Mouse (Mus musculus): Measurements from ENCODE around the gene Cenpb.

Gene Cenpb

DNA sequence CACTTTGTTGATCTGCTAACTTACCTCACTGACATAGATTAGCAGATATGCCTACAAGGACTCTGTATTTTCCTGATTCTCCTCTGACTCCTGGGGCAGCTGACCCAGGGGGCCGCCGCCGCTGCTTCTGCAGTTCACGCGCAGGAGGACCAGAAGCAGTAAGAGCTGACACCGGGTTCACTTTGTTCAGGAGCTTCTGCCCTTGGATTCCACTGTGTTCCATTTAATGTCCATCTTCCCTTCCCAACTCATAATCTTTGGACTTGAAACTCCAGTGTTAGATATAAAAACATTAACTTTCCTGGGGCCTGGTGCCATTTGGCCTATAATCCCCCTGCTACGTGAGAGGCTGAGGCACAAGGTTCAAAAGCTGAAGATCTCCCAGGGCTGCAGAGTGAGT, 15.9 kb downstream of the Cenpb start:
- DNase-seq, result peak; percentile 66 to 82

DNA sequence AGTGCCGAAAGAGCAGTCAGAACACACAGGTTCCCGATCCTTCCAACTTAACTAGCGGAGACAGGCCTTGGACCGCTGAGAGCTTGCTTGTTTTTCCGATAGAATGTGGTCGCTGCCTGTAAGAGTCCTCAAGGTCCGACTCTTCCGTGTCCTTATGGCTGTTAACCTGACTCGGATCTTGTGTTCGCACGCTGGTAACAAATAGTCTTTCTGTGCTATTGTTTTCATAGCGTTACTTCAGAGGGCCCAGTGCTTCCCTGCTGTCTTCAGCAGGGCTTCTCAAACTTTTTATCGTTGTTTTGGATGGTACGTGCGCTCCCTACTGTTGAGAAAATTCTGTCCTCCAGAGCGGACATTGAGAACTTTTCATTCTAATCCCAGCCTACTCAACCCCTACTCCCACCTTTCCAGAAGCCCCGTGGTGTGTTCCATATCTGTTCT, 19.2 kb downstream of the Cenpb start:
- peak; percentile 40 to 48 for DNase-seq

DNA sequence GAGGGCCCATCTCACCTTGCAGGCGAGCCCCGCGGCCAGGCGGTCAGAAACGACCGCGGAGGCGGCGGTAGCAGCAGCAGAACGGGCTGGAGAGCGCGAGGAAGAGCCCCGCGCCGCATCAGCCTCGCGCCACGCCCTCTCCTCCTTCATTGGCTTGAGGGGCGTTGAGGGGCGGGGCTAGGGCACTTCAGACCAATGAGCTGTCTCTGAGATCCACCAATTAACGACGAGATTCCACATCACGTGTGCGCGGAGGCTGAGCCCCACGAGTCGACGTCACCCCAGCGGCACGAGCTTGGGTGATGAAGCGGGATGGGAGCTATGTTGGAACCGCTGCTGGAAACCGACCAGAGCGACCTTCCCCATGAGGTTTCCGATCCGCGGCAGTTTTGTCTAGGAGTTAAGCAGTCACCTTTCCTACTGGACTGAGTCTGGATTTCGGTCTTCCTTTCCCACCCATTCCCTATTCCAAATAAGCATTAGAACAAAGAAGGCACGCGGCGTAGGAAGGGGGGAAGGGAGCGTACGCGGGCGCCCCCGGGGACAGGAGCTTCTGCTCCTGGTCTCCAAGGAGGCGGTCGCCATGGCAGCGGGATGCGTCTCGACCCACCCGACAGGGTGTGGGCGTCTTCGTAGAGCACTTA, 19.8 kb downstream of the Cenpb start, which contains the start of gene 1700037H04Rik:
Gene 1700037H04Rik (minus strand): TSS at position 144 of the 644 bp plus-strand sequence.
- DNase-seq, result peak; percentile 99

DNA sequence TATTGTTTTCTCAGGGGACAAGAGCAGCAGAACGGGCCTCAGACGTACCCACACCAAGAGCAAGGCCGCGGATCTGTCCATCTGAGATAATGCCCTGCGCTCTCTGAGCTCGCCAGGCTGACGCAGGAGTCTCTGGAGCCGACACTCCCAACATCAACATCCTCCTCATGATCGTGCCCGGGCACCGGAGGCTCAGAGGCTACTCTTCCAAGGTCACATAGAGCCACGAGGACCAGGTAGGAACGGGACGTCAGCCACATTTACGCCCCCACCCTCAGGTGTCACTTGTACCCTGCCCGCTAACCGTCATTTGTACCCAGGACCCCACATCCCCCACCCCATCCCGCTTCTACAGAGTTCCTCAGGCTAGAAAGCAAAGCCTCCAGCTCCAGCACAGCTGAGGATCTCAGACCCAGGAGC, 20.4 kb downstream of the Cenpb start:
- peak in 1 of 2 experiments; percentile 62 for DNase-seq

DNA sequence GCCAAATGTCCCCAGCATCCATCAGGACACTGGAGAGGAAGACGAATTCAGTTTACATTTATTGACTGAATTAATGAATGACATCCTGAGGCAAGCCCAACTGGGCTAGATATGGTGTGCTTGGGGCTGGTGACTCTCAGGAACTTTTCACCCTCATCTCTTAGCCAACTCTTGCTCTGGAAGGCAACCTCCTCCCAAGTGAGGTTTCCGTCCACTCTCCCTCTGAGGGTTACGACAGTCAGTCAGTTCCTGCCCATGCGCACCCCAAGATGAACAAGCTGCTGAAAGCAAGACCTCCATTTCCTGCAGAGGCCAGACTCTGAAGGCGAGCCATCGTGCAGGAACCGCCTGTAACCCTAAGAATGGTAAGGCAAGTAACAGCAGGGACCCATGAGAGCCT, 22.9 kb downstream of the Cenpb start:
- no peak for DNase-seq

DNA sequence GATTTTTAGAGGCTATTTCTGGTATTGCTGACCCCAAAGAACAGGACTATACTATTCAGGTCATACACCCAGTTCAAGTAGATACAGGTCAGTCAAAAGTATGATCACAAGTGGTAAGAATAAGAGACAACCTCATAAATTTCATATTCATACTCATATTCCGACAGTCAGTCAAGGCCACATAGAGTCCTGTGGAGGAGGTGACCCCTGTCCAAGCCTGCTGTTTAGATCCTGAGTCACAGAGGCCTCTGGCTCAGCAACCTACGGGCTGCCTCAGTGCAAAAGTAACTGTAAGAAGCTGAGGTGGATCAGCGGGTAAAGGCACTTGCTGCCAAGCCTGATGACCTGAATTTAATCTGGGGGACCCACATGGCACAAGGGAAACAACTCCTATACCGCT, 25.8 kb downstream of the Cenpb start:
- DNase-seq, result no peak

DNA sequence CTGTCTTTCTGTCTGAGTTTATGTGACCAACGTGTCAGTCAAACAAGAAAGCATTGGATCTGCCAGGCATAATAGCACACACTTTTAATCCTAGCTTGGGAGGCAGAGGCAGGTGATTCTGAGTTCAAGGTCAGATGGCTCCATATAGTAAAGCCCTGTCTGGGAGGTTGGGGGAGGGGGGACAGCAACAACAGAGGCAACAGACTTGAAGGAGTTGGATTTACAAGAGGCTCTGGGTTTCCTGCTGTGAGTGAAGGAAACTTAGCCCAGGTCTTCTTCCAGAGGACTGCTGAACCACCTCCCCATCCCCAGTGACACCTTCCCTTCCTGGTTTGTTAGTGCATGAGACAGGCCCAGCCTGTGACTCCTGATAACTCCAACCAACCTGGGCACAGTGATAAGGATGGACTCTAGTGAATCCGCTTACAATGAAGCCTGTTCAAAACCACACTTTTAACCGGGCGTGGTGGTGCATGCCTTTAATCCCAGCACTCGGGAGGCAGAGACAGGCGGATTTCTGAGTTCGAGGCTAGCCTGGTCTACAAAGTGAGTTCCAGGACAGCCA, 27.6 kb downstream of the Cenpb start:
- peak in 1 of 2 experiments; percentile 14 for DNase-seq

DNA sequence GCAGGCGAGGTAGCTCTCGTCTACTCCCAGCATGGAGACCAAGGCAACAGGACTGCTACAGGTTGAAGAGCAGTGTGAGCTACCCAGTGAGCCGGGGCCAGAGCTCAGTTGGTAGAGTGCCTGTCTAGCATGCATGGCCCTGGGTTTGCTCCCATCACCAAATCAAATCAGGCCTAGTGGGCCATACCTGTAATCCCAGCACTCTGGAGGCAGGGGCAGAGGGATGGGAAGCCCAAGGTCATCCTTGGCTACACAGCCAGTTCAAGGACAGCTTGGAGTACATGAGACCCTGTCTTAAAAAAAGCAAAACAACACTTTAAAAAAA, 30.7 kb downstream of the Cenpb start:
- DNase-seq, result no peak

DNA sequence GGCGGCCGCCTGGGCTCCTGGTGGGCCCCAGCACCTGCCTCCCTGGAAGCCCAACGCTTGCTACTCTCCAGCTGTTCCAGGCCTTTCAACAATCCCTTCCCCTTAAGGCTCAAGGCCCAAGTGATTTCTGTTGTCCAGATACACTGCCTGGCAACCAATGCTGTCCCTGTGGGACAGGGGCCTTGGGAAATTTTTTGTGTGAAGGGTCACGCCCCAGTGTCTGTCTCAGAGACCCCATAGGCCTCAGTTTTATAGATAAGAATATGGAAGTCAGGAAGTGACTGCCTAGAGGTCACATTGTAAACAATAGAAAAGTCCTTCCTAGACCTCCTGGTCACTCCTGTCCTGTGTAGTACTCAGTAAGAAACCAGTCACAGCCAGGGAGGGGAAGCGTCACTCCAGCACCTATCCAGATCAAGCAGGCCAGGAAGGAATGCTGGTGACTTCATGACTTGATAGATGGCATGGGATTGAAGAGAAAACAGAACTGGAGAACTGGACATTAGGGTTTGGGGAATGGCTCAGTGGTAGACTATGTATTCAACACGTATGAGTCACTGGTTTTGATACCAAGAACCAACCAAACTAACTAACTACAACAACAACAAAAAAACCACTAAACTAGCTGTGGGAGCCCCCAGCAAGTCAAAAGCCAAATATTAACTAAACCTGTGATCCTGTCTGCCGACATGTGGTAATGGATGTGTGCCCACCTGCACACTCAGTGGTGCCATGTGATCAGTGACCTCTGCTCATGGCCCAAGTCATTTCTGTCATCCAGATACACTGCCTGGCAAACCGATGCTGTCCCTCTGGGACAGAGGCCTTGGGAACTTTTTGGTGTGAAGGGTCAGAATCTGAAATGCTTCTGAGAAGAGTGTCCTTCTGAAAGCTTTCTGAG, 31.3 kb downstream of the Cenpb start:
- peak in 1 of 2 experiments; percentile 36 for DNase-seq

DNA sequence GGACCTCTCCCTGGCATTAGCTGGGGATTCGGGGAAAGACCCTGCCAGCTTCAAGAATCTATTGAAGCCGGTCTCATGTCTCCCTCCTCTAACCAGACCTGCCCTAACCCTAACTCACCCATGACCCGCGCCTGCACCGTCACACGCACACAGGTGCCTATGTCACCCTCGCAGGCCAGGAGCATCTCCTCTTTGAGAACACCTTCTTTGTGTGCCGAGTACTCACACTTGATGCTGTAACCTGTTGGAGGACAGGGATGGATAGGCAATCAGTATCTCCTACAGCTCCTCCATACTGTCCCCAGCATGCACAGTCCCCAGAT, 32.9 kb downstream of the Cenpb start:
- no peak for DNase-seq

DNA sequence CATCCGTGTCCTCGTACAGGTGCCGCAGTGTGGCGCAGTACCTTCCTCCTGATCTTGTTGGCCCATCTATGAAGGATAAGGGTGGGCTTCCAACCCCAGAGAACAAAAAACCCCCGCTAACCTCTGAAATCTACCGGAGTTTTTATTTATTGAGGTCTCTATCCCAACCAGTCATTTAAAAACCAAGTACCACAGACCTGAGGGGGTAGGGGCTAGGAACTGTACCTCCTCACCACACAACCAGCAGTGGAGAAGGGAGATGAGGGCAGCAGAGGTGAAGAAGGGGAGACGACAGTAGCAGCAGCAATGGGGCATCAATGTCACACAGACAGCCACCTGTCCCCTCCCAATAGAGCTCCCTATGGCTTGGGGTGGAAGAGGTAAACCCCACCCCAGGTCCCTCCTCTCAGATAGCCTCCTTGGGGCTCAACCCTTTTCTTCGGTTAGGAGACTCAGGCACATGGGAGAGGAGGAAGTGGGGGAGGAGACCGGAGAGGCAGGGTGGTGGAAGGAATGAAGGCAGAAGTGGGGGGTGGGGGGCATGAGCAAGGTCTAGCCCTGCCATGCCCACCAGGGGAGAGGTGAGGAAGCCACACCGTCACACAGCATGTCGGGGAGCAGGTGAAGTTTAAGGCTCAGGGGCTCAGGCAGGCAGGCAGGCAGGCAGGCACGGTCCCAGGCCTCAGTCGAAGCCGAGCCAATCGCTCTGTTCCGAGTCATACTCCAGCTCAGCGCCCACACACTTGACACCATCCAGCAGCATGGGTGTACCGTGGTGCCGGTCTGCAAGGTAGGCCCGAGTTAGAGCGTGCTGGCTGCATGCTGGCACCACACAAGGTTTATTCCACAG, 33.4 kb downstream of the Cenpb start:
- DNase-seq, result no peak

DNA sequence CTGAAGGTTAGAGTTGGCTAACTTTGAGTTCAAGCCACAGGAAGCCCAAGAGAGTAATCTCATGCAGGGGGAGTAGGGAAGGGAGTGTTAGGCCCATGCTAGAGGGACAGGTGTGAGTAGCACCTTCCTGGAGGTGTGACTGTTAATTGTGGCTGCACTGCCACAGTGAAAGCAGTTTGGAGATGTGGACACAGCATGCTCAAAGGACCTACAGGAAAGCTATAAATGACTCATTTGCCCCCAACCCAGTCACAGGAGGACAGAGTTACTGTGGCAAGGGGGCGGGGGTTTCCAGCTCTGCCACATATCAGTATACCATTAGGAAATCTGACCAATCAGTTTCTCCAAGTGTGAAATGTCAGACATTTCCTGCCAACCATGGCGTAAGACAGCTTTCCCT, 34.3 kb downstream of the Cenpb start:
- DNase-seq, result no peak

DNA sequence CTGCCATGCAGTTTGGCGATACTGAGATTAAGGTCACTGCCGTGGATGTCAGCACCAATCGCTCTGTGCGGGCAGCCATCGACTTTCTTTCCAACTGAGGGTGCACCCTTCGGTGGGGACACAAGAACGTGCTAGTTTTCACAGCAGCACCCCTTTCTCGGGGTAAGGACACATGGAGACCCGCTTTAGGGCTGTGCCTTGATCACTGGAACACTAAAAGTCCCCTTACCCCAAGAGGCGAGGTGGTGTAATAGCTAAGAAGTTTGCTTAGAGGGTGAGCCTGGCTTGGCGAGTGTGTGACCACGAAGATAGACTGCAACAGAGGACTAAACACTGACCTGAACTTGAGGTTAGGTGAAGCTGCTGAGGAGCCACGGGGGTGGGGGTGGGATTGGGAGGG, 34.7 kb downstream of the Cenpb start:
- DNase-seq, result no peak

DNA sequence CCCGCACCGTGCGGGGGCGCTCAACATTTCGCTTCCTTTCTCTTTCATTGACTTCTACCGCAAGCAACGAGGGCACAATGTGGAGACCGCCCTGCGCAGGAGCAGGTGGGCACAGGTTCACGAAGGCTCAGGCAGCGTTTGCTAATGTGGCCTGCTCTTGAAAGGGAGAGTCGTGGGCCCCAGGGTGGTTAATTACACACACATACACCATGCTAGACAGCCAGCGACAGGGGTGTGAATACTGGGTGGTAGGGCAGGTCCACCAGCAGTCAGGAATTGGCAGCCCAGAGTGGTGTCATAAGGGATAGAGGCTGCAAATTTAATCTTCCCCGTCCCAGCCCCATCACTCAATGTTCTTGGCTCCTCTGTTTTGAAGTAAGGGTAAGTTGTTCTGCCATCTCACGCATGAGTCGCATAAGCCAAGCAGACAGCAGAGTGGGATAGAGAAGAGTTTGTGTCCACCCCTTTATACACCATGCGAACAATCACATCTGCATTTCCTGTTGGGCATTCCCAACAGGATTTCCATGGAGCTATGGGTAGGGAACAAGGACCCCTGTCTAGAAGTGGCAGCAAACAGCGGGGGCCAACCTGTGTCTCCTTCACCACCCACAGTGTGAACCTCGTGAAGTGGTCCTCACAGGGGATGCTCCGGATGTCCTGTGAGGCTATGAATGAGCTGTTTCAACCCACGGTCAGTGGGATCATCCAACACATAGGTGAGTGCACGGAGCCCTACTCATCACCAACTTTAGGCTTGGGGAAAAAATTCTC, 36.7 kb downstream of the Cenpb start:
- no peak for DNase-seq

DNA sequence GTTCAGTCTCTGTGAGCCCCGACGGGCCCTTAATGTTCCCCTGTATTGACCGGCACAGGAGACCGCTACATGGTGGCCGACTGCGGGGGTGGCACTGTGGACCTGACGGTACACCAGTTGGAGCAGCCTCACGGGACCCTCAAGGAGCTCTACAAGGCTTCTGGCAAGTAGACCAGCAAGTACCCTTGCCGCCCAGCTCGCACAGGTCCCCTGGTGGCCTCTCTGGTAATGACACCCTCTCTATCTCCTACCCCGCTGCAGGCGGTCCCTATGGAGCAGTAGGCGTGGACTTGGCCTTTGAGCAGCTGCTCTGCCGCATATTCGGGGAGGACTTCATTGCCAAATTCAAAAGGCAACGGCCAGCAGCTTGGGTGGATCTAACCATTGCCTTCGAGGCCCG, 37.3 kb downstream of the Cenpb start:
- peak; percentile 83 to 85 for DNase-seq

DNA sequence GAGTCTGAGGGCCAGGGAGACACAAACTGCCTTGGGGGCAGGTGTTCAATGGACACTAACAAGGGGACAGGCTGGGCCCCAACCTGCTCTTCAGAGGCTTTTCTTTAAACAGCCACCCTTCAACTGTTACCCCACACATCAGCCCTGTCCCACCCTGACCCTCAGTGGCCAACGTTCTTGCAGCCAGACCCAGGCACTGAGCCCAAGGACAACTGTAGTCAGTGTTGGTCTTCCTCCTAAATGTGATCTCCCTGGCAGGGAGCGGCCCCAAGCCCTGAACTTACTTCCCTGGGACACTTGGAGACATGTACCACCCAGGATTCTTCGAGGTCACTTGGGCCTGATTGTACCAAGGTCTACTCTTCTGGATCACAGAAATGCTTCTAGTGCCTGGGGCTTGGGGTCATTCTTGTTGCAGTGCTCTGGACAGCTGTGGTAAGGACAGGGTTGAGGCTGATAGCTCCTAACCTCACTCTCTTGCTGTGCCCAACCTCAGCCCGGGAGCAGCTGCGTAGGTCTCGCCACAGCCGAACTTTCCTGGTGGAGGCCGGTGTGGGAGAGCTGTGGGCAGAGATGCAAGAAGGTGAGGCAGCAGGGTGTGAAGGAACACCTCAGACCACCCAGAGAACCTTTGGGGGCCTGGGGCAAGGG, 38.4 kb downstream of the Cenpb start:
- no peak for DNase-seq

DNA sequence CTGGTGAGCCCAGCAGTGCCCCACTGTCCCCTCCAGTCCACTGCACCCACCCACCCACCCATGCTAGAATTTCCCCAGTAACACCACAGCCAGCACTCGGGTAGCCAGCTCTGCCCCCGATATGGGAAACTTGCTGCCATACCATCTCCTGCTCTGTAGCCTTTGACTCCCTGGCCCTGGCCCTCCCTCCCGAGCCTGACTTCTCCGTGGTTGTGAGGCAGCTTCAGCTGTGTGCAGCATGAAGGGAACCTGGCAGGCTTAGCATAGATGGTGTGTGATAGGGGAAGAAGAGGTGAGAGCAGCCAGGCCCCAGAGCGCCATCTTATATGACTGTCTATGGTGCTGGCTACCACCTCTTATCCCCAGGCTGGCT, 39.3 kb downstream of the Cenpb start:
- DNase-seq, result no peak

DNA sequence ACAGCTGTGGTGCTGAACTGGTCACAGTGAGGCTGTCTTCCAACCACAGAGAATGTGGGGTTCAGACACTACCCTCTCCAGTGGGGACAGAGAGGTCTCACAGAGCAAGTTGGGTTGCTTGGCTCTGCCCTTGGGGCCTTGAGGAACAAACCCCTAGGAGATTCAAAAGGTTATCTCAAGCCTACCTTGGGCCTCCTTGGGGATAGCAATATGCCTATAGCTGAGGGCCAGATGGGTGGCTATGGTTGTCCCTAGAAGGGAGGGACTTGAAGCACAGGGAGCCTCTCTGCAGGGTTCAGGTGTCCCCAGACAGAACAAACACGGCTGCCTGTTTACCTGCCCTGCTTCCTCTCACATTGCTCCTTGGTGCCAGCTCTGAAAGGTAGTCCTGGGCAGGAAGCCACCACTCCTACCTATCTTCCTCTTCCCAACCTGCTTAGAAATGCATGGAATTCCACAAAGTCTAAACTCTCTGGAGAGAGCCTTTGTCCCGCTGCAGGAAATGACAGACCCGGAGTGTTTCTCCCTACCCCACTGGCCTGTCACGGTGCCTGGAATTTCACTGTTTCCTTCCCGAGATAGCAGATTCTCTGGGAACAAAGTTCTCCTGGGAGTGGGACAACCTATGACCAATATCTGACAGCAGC, 39.9 kb downstream of the Cenpb start:
- DNase-seq, result peak; percentile 47 to 60

DNA sequence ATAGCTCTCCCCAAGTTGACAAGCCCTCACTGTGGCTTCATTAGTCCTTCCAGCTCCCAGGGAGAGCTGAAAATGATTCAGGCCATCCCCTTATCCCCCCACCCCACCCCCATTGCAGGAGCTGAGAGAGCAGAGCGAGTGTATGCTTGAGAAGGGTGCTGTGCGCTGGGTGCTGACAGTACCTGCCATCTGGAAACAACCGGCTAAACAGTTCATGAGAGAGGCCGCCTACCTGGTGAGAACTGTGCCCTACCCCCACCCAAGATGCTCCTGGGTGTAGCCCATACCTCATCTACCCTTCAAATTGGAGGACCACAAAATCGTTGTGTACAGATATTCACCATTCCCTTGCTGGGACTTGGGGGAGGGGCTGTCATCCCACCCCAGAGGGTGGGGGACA, 40.6 kb downstream of the Cenpb start:
- peak in 1 of 2 experiments; percentile 1 for DNase-seq

DNA sequence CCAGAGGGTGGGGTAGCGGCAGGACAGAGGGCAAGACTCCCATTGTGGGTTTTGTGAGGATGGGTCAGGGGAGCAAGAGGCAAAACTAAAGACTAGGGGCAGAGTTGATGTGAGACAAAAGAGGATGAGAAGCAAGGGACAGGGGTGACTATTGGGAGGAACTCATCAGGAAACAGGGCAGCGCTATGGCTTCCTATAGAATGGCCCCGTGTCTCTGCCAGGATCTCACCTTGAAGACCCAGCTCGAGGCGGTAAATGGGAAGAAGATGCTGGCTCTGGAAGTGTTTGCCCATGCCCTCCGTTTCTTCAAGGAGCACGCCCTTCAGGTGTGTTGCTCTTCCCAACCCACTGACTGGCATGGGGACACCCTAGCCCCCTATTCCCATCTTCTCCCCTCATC, 41.1 kb downstream of the Cenpb start:
- no peak for DNase-seq

DNA sequence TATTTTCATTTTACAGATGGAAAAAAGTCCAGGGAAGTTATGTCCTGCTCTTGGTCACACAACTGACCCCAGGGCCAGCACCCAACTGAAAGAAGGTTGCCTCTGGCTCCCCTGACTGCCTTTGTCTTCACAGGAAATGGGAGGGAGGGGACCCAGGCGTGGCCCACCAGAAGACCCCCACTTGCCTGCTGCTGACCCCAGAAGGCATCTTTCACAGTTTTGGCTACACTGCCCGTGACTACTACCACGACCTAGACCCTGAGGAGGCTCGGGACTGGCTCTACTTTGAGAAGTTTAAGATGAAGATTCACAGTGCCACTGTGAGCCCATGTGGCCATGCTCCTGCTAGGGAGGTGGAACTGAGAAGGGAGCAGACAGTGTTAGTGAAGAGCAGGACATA, 41.6 kb downstream of the Cenpb start:
- peak in 1 of 2 experiments; percentile 0 for DNase-seq
